Mouse (Mus musculus): ENCODE data around the gene Adcy7. TPM values are rescaled to one million over a fixed set of nuclear protein-coding genes. Genes with fewer than 3 reads are reported as not detected.

The Adcy7 gene
- total RNA-seq, 2 experiments from 2014 or later = 7.5 to 9.8 TPM

DNA sequence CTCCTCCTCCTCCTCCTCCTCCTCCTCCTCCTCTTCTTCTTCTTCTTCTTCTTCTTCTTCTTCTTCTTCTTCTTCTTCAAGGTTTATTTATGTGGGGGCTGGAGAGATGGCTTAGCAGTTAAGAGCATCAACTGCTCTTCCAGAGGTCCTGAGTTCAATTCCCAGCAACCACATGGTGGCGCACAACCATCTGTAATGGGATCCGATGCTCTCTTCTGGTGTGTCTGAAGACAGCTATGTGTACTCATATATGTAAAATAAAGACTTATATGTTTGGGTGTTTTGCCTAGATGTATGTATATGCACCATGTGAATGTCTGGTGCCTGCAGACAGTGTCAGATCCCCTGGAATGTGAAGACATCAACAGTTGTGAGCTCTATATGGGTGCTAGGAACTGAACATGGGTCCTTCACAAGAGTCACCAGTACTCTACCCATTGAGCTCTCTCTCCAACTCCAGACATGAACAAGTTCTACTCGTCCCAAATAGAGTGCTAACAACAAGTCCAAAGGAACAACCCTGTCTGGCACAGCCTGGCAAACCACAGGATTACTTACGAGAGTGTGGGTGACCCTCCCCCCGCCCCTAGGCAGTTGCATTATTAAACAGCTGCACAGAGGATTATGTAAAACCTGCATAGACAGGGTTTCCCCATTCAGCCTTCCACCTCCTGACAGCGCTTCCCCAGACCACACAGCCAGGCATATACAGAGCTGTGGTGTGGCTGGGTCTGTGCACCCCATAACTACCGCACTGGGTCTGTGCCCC is 2.9 kb upstream of the Adcy7 start:
- intact Hi-C loops (cut with DNase I) = loop anchor here (2.0 kb wide), 2 partner anchors 40 to 352 kb away; no protein-coding TSS in a partner anchor
- DNase-seq = no peak

DNA sequence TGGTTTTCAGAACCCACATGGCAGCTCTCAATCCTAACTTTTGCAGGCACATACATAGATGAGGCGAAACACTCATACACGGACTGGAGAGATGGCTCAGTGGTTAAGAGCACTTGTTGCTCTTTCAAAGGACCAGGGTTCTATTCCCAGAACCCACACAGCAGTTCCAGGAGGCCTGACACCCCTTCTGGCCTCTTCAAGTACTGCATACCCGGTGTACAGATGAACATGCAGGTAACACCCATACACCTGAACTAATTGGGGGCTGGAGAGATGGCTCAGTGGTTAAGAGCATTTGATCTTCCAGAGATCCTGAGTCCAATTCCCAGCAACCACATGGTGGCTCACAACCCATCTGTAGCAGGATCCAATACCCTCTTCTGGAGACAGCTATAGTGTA is 2.1 kb upstream of the Adcy7 start:
- intact Hi-C loops (cut with DNase I) = no loop called here
- DNase-seq = no peak

DNA sequence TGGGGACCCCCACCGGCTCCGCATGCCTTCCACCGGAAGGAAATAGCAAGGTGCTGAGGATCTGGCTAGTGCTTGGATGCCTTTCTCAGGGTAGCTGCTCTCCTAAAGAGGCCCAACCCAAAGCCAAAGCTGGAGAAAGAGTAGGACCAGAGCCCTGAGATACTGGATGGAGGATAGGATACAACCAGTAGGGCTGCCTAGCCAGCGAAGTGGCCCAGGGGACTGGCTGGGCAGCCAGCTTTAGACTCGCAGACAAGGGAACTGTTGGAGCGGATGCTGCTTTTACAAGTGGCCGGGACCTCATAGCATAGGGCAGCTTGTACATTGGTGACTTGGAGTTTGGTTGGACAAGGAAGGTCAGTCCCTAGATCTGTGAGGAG is 838 bp downstream of the Adcy7 start:
- intact Hi-C loops (cut with DNase I) = loop anchor here (2.0 kb wide), 1 partner anchor 84 kb away; no protein-coding TSS in a partner anchor

DNA sequence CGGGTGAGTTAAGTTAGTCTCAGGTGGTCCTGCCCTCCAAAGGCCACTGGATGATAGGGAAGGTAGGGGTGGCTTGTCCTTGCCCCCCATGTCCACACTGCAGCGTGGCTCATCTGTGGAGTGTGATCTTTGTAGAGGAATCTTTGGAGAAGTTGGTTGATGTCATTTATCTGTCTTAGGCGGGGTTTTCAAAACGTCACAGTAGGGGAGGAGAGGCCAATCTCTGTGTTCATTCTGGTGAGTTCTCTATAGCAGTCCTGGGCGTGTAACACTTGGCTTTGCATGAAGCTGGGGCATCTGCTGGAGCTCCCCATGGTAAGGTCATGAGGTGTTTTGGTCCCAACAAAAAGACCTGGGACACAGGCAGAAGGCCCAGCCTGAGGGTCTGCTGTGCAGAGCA is 1.9 kb downstream of the Adcy7 start:
- DNase-seq = no peak
- intact Hi-C loops (cut with DNase I) = no loop called here

More for the DNA sequence above, 838 bp downstream of the Adcy7 start:
- DNase-seq = no peak

DNA sequence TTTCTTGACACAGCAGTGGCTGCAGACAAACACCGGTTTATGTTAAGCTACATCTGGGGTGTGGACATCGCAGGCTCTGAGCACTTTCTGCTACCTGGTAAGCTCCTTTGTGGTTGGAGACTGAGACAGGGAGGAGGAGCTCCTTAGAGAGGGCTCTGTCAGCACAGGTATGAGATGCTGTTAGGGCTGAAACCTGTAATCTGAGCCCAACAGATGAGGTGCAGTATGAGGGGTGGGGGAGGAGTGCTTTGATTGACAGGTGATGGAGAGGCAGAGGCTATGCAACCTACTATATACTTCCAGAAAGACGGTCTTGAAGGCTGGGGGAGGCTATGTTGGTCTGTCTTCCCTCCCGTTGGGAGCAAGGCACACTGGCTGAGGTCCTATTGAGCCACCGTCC is 7.0 kb downstream of the Adcy7 start:
- intact Hi-C loops (cut with DNase I) = no loop called here
- DNase-seq = no peak

DNA sequence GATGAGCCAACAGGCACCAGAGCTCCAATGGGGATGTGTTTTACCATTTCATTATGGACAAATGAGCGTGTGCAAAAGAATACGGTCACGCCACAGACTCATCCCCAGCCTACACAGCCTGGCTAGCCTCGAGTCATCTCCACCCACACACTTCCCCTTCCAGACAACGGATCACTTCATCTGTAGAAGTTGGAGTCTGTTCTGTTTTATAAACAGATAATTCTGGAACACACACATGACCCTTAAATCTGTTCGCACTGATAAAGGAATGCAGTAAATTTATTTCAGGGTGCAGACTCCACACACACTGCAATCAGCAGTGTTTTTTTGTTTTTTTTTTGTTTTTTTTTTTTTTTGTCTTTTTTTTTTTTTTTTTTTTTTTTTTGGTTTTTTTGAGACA is 7.5 kb downstream of the Adcy7 start:
- intact Hi-C loops (cut with DNase I) = no loop called here

DNA sequence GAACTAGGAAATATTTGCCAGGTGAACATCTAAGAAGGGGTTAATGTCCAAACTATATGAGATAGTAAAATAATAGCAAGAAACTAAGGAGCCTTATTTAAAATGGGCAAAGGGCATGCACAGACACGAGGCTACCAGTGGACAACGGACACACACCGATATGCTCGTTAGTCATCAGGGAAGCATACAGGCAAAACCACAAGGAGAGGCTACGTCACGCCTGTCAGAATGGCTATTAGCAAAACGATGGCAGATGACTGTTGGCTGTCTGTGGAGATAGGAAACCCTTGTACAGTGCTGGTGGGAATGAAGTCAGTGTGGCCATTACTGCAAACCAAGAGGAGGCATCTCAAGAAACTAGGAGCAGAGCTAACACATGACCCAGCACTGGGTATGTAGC is 8.7 kb downstream of the Adcy7 start:
- DNase-seq = no peak
- intact Hi-C loops (cut with DNase I) = no loop called here

More for the DNA sequence above, 7.5 kb downstream of the Adcy7 start:
- no peak for DNase-seq

GRCm38 (mm10) chr8:88282684-88283083 is 10.5 kb downstream of the Adcy7 start:
- intact Hi-C loops (cut with DNase I) = no loop called here

DNA sequence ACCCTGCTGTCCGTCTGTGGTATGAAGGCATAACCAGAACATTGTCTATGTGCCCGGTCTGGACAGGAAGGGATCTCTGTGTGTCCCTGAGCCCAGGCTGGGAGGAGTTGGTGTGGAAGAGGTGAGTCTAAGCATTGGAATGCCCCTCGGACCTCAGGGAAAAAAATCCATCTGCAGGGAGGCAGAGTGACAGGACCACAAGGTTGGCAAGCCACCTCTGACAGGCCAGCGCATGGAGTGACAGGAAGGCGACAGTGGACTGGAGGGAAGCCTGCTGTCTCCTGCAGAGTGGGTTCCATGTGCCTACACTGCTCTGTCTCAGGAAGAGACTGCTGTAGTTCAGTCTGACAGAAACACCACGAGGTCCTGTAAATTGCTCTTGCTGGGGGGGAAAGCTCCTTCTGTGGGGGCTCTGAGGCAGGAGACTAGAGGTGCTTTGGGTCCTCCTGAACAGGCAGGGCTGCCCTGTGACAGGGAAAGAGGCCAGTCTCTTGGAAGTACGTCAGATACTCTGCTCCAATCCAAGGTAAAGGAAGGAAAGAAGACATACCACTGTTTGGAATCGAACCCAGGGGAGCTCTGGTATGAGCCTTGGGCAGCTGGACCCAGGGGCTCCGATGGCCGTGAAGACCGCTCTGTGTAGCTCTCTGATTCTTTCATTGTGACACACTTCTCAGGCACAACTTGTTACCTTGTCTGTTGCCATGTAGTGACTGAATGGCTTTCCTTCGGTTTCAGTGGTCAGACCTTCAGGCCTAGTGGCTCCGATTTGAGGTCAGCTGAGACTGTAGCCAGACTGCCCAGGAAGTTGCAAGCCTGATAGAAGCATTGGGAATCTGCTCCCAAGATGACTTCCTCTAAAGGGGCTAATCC is 11.3 kb downstream of the Adcy7 start:
- intact Hi-C loops (cut with DNase I) = no loop called here
- no peak for DNase-seq

More at GRCm38 (mm10) chr8:88282684-88283083, 10.5 kb downstream of the Adcy7 start:
- peak; percentile 79 to 83 for DNase-seq

- peak in 1 of 2 experiments; percentile 37 for DNase-seq
Measured at GRCm38 (mm10) chr8:88284738-88285137, 12.5 kb downstream of the Adcy7 start.

GRCm38 (mm10) chr8:88285469-88286356 is 13.5 kb downstream of the Adcy7 start:
- peak; percentile 32 to 52 for DNase-seq
- intact Hi-C loops (cut with DNase I) = no loop called here

More at GRCm38 (mm10) chr8:88284738-88285137, 12.5 kb downstream of the Adcy7 start:
- intact Hi-C loops (cut with DNase I) = no loop called here

DNA sequence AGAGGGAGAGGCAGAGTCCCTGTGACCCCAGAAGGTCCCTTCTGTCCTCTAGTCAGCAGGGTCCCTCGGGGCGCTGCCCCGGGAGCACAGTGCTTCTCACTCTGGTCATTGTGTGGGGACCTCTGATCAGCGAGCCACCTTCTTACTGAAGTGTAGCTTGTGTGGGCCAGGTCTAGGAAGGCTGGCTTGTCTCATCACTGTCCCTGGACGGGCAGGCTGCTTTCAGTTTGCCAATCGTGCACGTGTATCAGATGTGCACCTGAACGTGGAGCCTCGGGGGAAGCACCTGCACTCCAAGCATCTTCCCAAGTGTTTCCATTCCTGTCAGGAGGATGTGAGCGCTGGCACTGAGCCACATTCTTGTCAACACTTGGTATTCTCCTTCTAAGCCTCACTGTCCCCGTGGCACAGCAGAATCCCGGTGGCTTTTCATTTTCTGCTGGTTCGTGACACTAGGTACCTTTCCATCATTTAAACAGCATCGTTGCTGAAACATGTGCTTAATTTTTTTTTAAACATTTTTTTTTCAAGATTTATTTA is 14.3 kb downstream of the Adcy7 start:
- DNase-seq = no peak
- intact Hi-C loops (cut with DNase I) = no loop called here

DNA sequence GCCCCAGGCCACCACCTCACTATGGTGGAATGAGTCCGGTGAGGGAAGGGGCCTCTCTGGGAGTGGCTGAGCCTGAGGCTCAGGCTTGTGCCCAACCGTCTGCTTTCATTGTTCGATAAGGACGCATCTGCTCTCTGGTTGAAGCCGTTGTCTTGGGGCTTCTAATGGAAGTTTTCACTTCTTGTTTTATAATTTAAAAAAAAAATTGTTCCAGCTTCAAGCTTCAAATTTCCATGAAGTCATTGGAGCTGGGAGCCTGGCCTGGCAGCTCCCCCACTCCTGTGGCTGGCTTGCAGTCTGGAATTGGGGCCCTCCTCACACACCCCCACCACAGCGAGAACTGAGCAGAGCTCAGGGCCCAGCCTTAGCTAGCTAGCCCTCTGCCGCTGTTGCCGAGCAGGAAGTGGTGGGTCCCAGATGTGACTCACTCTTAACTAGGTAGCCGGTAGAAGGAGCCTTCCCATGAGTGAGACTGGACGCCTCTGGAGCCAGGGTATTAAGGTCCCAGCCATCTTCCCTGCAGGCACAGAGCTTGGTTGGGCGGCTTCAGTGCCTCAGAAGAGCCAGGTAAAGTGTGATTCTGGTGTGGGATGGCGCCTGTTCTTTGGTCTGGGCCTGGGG is 16.5 kb downstream of the Adcy7 start:
- intact Hi-C loops (cut with DNase I) = no loop called here
- peak; percentile 51 to 63 for DNase-seq

GRCm38 (mm10) chr8:88289901-88290300 is 17.7 kb downstream of the Adcy7 start:
- intact Hi-C loops (cut with DNase I) = no loop called here
- DNase-seq = no peak

DNA sequence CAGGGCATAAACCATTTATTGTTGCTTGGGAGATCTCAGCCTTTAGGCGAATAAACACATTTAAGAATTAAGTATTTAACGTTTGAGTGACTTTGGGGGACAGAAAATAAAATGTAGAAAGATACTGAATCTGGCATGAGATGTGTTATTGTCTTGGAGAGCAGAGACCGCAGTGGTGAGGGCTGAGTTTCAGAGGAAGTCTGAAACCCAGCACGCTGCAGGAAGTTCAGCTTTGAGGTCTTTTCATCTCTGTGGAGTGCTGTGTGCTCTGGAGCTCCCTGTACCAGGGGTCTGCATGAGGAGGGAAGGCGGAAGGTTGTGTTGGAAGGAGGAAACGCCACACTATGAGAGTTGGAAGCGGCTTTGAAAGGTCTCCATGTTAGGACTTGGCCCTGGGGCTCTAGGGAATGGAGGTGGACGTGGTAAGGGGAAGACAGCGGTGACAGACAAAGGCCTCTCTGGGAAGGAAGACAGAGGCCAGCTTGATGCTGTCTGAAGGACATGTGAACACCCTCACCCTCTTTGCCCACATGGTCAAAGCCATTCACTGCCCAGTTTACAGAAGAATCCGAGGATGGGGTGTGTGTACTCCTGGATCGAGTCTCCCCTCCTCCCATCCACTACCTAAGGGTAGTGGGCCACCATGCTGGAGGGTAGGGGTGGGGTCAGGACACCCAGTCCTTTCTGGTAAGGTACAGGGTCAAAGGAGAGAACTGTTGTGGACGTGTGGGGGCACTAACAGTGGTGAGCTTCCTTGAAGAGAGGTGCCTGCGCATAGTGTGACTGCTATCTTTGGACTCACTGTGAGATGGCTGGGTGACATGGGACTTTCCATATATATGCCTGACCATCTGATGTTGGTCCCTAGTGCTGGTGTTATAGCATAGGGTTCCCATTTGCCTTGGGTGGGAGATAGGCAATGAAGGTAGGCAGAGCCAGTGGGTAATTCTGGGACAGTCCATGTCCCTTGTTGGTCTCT is 18.4 kb downstream of the Adcy7 start:
- DNase-seq = no peak
- intact Hi-C loops (cut with DNase I) = no loop called here

- no peak for DNase-seq
- intact Hi-C loops (cut with DNase I) = no loop called here
Measured at GRCm38 (mm10) chr8:88291305-88291690, 19.1 kb downstream of the Adcy7 start.

DNA sequence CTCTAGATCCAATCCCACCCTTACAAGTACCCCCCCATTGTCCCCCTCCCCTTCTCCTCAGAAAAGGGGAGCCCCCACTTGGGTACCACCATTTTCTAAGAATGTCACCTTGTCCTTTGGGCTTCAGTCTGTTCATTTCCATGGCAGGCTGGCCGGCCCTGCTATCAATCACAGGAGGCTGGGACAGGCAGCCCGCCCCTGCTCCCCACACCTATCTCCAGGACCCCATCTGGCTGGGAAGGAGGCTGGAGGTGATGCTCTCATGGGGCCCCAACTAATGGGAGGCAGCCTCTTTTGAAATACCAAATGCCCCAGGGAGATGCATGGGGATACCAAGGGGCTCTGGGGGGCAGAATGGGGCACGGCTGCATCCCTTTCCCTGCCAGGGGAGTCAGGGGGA is 20.7 kb downstream of the Adcy7 start:
- intact Hi-C loops (cut with DNase I) = no loop called here
- DNase-seq = no peak

GRCm38 (mm10) chr8:88293590-88294356 is 21.6 kb downstream of the Adcy7 start:
- intact Hi-C loops (cut with DNase I) = no loop called here
- DNase-seq = no peak

Data from heart, postnatal 14 days (tissue).